Mouse (Mus musculus) liver, postnatal 0 days (tissue): ENCODE measurements around the gene Myo1b.

Experiments used
- CTCF ChIP-seq: sonication (generic); IDR thresholded peaks from 2 replicates; pipeline ENCODE4 v1.5.1; 2016; ENCODE audit warnings: antibody characterized with exemption, low read depth
- EP300 ChIP-seq: IDR thresholded peaks from 2 replicates; pipeline ENCODE4 v1.6.1; 2016; ENCODE audit warnings: antibody characterized with exemption, low read depth, mild to moderate bottlenecking

DNA sequence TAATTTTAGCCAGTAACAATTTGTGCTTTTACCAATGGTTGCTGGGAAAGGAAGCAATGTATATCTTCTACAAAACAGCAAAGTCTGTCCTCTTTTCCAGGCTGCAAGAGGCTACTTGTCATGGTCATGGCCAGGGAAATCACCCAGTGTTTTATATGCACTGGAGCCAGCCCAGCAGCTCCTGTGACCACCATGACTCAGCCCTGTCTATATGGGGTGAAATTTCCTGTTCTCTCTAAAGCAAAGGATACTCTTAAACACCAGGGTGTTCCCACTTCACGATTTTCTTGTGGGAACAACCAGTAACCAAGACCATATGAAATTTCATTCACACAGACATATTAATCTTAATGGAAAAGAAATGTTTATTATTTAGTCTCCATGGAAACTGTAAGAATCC lies 107.6 kb downstream of the Myo1b start:
- TF ChIP-seq CTCF = no peak
- TF ChIP-seq EP300 = no peak
